Mouse (Mus musculus): ENCODE data around the gene Cd247. TPM values are rescaled to one million over a fixed set of nuclear protein-coding genes. Genes with fewer than 3 reads are reported as not detected.

Gene Cd247
- polyA plus RNA-seq, 1 experiment from 2014 or later: 0.99 TPM

DNA sequence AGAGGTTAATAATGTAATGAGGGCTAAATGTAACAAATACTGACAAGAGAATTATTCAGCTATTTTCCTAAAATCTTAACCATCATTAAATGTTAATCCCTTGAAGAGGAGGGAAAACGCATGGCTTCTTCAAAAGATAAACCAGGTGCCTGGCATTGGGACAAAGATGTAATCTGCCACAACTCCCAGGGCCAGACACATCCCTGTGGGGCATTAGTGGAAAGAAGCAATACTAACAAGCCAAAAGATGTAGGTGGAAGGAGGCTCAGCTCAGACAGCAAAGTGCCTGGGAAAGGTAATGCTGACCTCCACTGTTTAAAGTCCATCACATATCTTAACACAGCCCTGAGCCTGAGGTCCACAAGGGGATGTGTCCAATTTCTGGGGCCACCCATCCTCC lies 134.0 kb downstream of the Cd247 start:
- Histone ChIP-seq H3K27me3 (no peaks in the 10 kb centered on the region), H3K4me2 (replicated peaks) (no peak overlapping the region), H3K9ac (no peak overlapping the region), H3K27ac (replicated peaks) (no peak overlapping the region), H3K9me3 (replicated peaks) (no peaks in the 10 kb centered on the region), H3K4me3 (replicated peaks) (no peak overlapping the region), H3K4me1 (no peaks in the 10 kb centered on the region), H3K36me3 (no peaks in the 10 kb centered on the region)
- ATAC-seq (ENCODE audit: insufficient number of reproducible peaks, low FRiP score, low TSS enrichment, low read depth): no peak
- WGBS: 57% methylated on average over 1 of the region's 1 CpGs

DNA sequence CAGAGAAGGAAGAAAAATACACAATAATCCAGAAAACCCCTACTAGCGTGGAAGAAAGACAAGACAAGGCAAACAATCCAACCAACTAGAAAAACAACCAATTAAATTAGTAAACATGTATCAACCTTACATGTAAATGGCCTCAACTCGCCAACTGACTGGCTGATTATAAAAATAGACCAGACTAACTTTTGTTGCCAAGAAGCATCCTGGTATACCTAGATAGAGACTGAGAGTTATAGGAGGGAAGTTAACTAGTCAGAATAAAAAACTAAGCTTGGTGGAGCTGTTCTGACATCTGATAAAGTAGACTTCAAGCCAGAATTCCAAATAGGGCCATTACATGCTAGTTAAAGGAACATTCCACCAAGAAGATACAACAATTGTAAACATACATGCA lies 136.7 kb downstream of the Cd247 start:
- WGBS: 83% methylated on average over 2 of the region's 2 CpGs
- no peaks in the 10 kb centered on the region for H3K4me1 ChIP-seq
- H3K4me3 ChIP-seq (replicated peaks): no peak overlapping the region
- H3K27ac ChIP-seq (replicated peaks): no peak overlapping the region
- no peak overlapping the region for H3K4me2 ChIP-seq (replicated peaks)
- H3K9ac ChIP-seq: no peak overlapping the region
- no peaks in the 10 kb centered on the region for H3K9me3 ChIP-seq (replicated peaks)
- H3K27me3 ChIP-seq: no peaks in the 10 kb centered on the region
- H3K36me3 ChIP-seq: no peaks in the 10 kb centered on the region
- no peak for ATAC-seq (ENCODE audit: insufficient number of reproducible peaks, low FRiP score, low TSS enrichment, low read depth)

Other genes with a start within 250 kb of the Cd247 start
- 138 and 147 TPM in 2 replicates for gene Mpzl1, start 154.1 kb upstream of the Cd247 start, polyA plus RNA-seq (2015; fragmentation: Nextera tagmentation; extraction: Ambion mirVana)
- 16.7 and 19.1 TPM in 2 replicates for gene Rcsd1, start 78.9 kb upstream of the Cd247 start, polyA plus RNA-seq (2015; fragmentation: Nextera tagmentation; extraction: Ambion mirVana)
- gene Creg1, start 24.9 kb upstream of the Cd247 start, polyA plus RNA-seq (2015; fragmentation: Nextera tagmentation; extraction: Ambion mirVana): 61.1 and 62.8 TPM in 2 replicates
- 10.7 and 11.3 TPM in 2 replicates for gene Pou2f1, start 214.0 kb downstream of the Cd247 start, polyA plus RNA-seq (2015; fragmentation: Nextera tagmentation; extraction: Ambion mirVana)